Mouse (Mus musculus) hindbrain, embryonic 14.5 days (tissue): ENCODE measurements at regions not wholly inside any gene's neighbourhood (a gene's known extent, or its start where the extent isn't known, plus 50 kb on each side); places are given as distances from the start of the nearest gene placed in this dataset.

ENCODE experiments used
- ATAC-seq: fragments of 200-750 bp; cut with Nextera tagmentation; 2 replicates; pipeline ENCODE4 v1.8.0; 2017; ENCODE audit warnings: moderate number of reproducible peaks, mild to moderate bottlenecking, moderate TSS enrichment, moderate library complexity; ENCODE audit not compliant: low FRiP score
- DNase-seq: peaks from one replicate; pipeline ENCODE4 v3.0.0-alpha.2; 2015; ENCODE audit warnings: low spot score
- H3K27ac ChIP-seq: fragments of 300-500 bp; sonication (generic); 2 replicates; pipeline ENCODE4 v1.5.1; 2014; ENCODE audit warnings: mild to moderate bottlenecking, moderate library complexity
- H3K27me3 ChIP-seq: fragments of 300-500 bp; sonication (generic); 2 replicates; pipeline ENCODE4 v1.6.1; 2014; ENCODE audit warnings: mild to moderate bottlenecking, low read length, mixed read lengths; ENCODE audit not compliant: control insufficient read depth, insufficient read depth
- H3K36me3 ChIP-seq: fragments of 300-500 bp; sonication (generic); replicated peaks from 2 replicates; pipeline ENCODE4 v1.6.1; 2014; ENCODE audit not compliant: control insufficient read depth, insufficient read depth
- H3K4me1 ChIP-seq: fragments of 300-500 bp; sonication (generic); replicated peaks from 2 replicates; pipeline ENCODE4 v1.6.1; 2014; ENCODE audit warnings: antibody characterized with exemption, low read length, mixed read lengths; ENCODE audit not compliant: control insufficient read depth, insufficient read depth
- H3K4me2 ChIP-seq: fragments of 300-500 bp; sonication (generic); replicated peaks from 2 replicates; pipeline ENCODE4 v1.6.1; 2014; ENCODE audit warnings: mild to moderate bottlenecking, moderate library complexity
- H3K4me3 ChIP-seq: fragments of 300-500 bp; sonication (generic); replicated peaks from 2 replicates; pipeline ENCODE4 v1.5.1; 2014; ENCODE audit warnings: mild to moderate bottlenecking, low read length
- H3K9ac ChIP-seq: fragments of 300-500 bp; sonication (generic); 2 replicates; pipeline ENCODE4 v1.6.1; 2014
- H3K9me3 ChIP-seq: fragments of 300-500 bp; sonication (generic); 2 replicates; pipeline ENCODE4 v1.6.1; 2016; ENCODE audit warnings: low read length; ENCODE audit not compliant: control insufficient read depth
- WGBS: fragments of 180-500 bp; shearing (Covaris S2); extraction: QIAGEN DNeasy Blood & Tissue Kit; methylation state at CpG from one replicate; pipeline ENCODE4 v1.1.7; 2014; 5-methylcytosine and 5-hydroxymethylcytosine counted together

- Histone ChIP-seq H3K9me3 (no peaks in the 10 kb centered on the region), H3K4me2 (no peak overlapping the region), H3K27ac (no peak overlapping the region), H3K4me3 (no peak overlapping the region), H3K9ac (no peak overlapping the region), H3K4me1 (peaks cover 17% of the 10 kb centered on the region), H3K36me3 (no peaks in the 10 kb centered on the region), H3K27me3 (no peaks in the 10 kb centered on the region)
- DNase-seq = no peak
- no peak for ATAC-seq
- 86% methylated on average over 9 of the region's 9 CpGs for WGBS
Measured at GRCm38 (mm10) chr11:114535900-114536299, 132.4 kb upstream of the Rpl38 start.

DNA sequence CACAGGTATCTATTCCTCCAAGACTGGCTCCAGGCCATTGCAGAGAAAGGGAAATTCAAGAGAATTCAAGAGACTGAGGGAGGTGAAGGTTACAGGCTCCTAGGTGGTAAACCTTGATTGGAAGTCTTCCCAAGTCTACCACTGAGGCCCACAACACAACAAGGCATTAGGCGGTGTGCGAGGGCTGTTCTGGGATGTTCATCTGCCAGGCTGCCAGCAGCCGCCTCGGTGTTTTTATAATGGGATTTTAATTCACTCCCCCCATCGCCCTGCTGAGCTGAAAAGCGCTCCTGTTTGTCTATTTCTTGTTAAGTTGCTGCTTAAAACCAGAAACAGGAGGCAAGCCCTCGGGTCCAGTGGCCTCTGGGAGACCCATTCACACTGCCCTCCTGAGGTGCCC is 133.9 kb upstream of the Rpl38 start:
- Histone ChIP-seq H3K9ac (no peak overlapping the region), H3K9me3 (no peaks in the 10 kb centered on the region), H3K4me2 (no peak overlapping the region), H3K4me1 (peaks cover 17% of the 10 kb centered on the region), H3K36me3 (no peaks in the 10 kb centered on the region), H3K27me3 (no peaks in the 10 kb centered on the region), H3K4me3 (no peak overlapping the region), H3K27ac (no peak overlapping the region)
- 58% methylated on average over 7 of the region's 7 CpGs for WGBS
- DNase-seq = no peak
- ATAC-seq = no peak

DNA sequence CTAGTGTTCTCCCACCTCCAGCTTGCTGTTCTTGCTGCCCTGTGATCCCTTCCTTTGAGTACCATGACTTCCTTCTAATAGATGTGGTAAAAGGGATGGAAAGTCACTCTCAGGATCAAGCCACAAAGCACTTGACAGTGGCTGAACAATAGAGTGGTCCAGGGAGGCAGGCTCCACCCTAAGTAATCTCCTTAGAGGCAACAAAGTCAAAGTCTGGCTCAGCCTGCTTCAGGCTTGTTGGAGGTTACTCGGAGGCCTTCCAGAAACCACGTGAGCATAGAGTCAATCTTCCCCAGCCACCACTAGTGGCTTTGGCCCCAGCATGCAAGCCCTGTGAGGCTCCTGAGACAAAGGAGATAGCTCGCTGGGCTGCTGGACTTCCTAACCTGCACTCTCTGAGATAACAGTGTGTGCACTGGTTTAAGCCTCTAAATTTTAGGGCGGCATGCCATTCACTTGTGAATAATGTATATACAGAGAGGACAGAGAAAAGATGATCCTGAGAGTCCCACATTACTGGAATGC is 137.0 kb upstream of the Rpl38 start:
- H3K9ac ChIP-seq = no peak overlapping the region
- H3K27ac ChIP-seq = no peak overlapping the region
- H3K27me3 ChIP-seq = no peaks in the 10 kb centered on the region
- no peak for ATAC-seq
- H3K4me1 ChIP-seq = peaks cover 15% of the 10 kb centered on the region
- DNase-seq = no peak
- H3K4me3 ChIP-seq = no peak overlapping the region
- no peaks in the 10 kb centered on the region for H3K9me3 ChIP-seq
- WGBS = 58% methylated on average over 4 of the region's 4 CpGs
- no peak overlapping the region for H3K4me2 ChIP-seq
- no peaks in the 10 kb centered on the region for H3K36me3 ChIP-seq

DNA sequence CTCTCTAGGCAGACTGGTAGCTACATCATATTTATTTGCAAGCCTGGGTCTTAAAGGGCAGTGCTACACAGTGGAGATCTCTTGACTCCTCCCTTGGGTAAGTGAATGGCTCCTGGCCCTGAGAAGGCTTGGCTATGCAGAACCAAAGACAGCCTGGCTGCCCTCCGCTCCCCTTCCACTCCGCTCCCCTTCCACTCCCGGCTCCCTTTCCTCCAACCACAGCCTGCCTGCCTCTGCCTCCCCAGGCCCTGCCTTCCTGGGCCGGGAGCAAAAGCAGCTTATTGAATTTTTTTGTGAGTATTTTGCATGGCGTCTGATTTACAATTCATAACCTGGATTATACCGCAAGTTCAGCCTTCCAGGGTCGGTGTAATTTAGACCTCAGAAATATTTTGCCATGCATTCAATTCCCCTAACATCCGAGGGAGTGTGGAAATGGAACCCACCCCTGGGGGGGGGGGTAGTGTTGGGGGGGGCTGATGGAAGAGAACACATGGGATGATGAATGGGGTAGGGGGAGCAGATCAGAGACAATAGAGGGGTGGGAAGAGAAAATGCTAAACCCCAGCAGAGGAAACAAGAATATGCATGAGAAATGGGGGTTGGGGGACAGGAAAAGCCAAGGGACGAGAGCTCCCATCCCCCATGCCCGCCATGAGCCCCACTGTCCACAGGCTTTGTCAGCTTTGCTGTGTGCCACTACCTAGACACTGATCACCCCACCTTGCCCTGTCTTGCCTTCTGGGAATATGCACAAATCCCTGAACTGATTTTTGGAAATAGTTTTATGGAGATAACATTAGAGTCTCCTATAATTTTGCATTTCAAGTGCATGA is 139.2 kb upstream of the Rpl38 start:
- H3K4me1 ChIP-seq = peaks cover 7% of the 10 kb centered on the region; the same call in 1 of the 2 replicates
- WGBS = 32% methylated on average over 10 of the region's 10 CpGs
- no peak overlapping the region for H3K4me3 ChIP-seq
- no peaks in the 10 kb centered on the region for H3K36me3 ChIP-seq
- DNase-seq (no peak), ATAC-seq (peak; percentile 53; the same call in 1 of the 2 replicates)
- peak overlapping the region; percentile 7; the same call in 1 of the 2 replicates for H3K27ac ChIP-seq
- no peak overlapping the region for H3K4me2 ChIP-seq
- H3K9ac ChIP-seq = no peak overlapping the region
- H3K9me3 ChIP-seq = no peaks in the 10 kb centered on the region
- H3K27me3 ChIP-seq = no peaks in the 10 kb centered on the region

GRCm38 (mm10) chr11:114523444-114524238 is 144.7 kb upstream of the Rpl38 start:
- H3K9ac ChIP-seq = no peak overlapping the region
- H3K4me2 ChIP-seq = no peak overlapping the region
- 54% methylated on average over 6 of the region's 6 CpGs for WGBS

GRCm38 (mm10) chr11:114515278-114515677 is 153.0 kb upstream of the Rpl38 start:
- Histone ChIP-seq H3K4me3 (no peak overlapping the region), H3K27ac (no peak overlapping the region), H3K9me3 (no peaks in the 10 kb centered on the region), H3K36me3 (no peaks in the 10 kb centered on the region), H3K9ac (no peak overlapping the region), H3K4me1 (peaks cover 10% of the 10 kb centered on the region), H3K4me2 (no peak overlapping the region), H3K27me3 (no peaks in the 10 kb centered on the region)
- no peak for ATAC-seq
- 61% methylated on average over 4 of the region's 4 CpGs for WGBS
- DNase-seq = no peak

More at GRCm38 (mm10) chr11:114523444-114524238, 144.7 kb upstream of the Rpl38 start:
- no peak overlapping the region for H3K4me3 ChIP-seq
- DNase-seq (peak; percentile 74), ATAC-seq (no peak)
- no peak overlapping the region for H3K27ac ChIP-seq
- H3K9me3 ChIP-seq = no peaks in the 10 kb centered on the region
- H3K4me1 ChIP-seq = peaks cover 7% of the 10 kb centered on the region; the same call in 1 of the 2 replicates
- H3K36me3 ChIP-seq = no peaks in the 10 kb centered on the region
- no peaks in the 10 kb centered on the region for H3K27me3 ChIP-seq

- no peak overlapping the region for H3K4me3 ChIP-seq
- H3K4me1 ChIP-seq = peaks cover 10% of the 10 kb centered on the region
- DNase-seq (no peak), ATAC-seq (no peak)
- no peaks in the 10 kb centered on the region for H3K36me3 ChIP-seq
- H3K27me3 ChIP-seq = no peaks in the 10 kb centered on the region
- no peak overlapping the region for H3K4me2 ChIP-seq
- H3K9ac ChIP-seq = no peak overlapping the region
- no peak overlapping the region for H3K27ac ChIP-seq
- H3K9me3 ChIP-seq = no peaks in the 10 kb centered on the region
- whole genome bisulfite sequencing = 95% methylated on average over 2 of the region's 2 CpGs
Measured at GRCm38 (mm10) chr11:114514126-114514525, 154.2 kb upstream of the Rpl38 start.

DNA sequence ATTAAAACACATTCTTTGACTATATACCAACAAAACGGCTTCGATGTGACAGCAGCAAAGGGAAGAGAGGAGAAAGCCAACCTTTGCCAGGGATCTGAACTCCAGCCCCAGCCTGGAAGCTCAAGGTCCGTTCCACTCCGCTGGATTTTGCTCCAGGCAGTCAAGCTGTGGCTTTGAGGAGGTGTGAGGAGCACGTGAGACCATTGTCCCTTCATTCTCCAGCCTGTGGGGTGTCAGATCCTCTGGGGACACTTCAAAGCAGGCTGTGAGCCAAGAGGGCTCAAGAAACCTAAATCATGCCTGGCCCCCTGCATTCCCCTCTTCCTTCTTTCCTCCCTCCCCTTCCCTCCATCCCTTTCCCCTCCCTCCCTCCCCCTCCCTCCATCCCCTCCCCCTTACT is 154.9 kb upstream of the Rpl38 start:
- ATAC-seq = no peak
- Histone ChIP-seq H3K9me3 (no peaks in the 10 kb centered on the region), H3K36me3 (no peaks in the 10 kb centered on the region), H3K4me1 (peaks cover 10% of the 10 kb centered on the region), H3K4me2 (no peak overlapping the region), H3K4me3 (no peak overlapping the region), H3K9ac (no peak overlapping the region), H3K27ac (no peak overlapping the region), H3K27me3 (no peaks in the 10 kb centered on the region)
- DNase-seq = no peak
- 23% methylated on average over 5 of the region's 5 CpGs for WGBS

DNA sequence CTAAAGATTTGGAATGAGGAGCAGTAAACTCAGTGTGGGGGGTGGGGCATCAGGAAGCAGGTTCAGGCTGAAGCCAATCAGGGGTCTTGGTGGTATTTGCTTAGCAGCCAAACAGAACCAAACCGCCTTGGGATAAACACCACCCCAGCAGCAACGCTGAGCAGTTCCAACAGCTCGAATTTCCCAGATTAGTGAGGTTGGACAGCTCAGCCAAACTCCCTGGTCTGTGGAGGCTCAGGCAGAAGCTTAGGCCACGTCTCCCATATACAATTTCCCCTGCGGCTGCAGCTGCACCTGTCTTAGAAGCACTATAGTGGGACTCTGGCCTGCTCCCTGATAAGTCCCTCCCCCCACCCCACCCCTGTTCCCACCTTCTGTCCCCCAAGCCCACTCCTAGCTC is 156.3 kb upstream of the Rpl38 start:
- Histone ChIP-seq H3K4me1 (peaks cover 10% of the 10 kb centered on the region), H3K36me3 (no peaks in the 10 kb centered on the region), H3K9me3 (no peaks in the 10 kb centered on the region), H3K27ac (no peak overlapping the region), H3K4me3 (no peak overlapping the region), H3K4me2 (no peak overlapping the region), H3K27me3 (no peaks in the 10 kb centered on the region), H3K9ac (no peak overlapping the region)
- no peak for DNase-seq
- 32% methylated on average over 5 of the region's 5 CpGs for WGBS
- ATAC-seq = no peak
